Mouse (Mus musculus): ENCODE measurements around the gene Cfap97d2. TPM values are rescaled to one million over a fixed set of nuclear protein-coding genes. Genes with fewer than 3 reads are reported as not detected.
A peak's percentile ranks its signal among the peaks of the same experiment; 100 is the strongest.

The Cfap97d2 gene
- polyA plus RNA-seq, 1 experiment from 2014 or later: 0.12 TPM

DNA sequence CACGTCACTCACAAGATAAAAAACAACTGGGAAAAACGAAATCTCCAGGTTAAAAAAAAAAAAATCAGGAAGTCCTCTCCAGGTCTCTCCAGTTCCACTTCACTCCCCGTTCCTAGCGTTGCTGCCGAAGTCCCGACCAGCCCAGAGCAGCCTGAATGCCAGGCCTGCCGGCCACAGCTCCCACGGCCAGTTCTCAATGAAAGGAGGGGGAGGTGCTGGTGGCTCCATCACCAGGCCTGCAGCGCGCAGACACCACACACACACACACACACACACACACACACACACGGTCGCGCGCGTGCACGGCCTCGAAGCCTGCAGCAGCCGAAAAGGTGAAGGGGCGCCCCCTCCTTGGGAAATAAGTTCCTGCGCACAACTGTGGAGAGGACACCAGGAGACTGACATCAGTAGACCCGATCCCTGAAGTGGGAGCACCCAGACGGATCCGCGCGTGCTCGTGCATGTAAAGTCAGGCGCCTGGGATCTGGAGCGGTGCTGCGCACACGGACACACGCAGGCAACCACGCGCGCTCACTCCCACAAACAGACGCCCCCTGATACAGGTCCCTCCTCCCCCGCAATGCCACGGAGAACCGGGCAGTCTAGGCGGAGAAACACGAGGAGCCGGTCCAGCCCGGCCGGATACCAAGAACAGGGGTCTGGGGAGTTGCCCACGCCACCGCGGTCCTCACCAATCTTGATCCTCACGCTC lies 28.8 kb upstream of the Cfap97d2 start:
- H3K36me3 ChIP-seq (ENCODE audit: control insufficient read depth, insufficient read depth, low read length): no peaks in the 10 kb centered on the region
- H3K27ac ChIP-seq (ENCODE audit: low read length): peak overlapping the region; percentile 73; the same call in 1 of the 2 replicates
- peak overlapping the region; percentile 65 for H3K4me3 ChIP-seq (ENCODE audit: low read depth, low read length)
- H3K9me3 ChIP-seq (ENCODE audit: control insufficient read depth, low read depth, low read length): no peaks in the 10 kb centered on the region
- H3K9ac ChIP-seq (replicated peaks; ENCODE audit: low read depth, low read length): peak overlapping the region; percentile 31; the same call in 1 of the 2 replicates
- 0 out of 2 replicates have a peak, but pooled peaks cover 4% of the 10 kb centered on the region for H3K27me3 ChIP-seq (ENCODE audit: control insufficient read depth, insufficient read depth, low read length)
- peak overlapping the region; percentile 77 for H3K4me2 ChIP-seq (replicated peaks; ENCODE audit: low read depth, low read length)
- WGBS: under 1% methylated on average over 47 of the region's 47 CpGs
- ATAC-seq (ENCODE audit: insufficient number of reproducible peaks, insufficient read depth, low FRiP score, low read depth): peak; percentile 66
- H3K4me1 ChIP-seq (ENCODE audit: control insufficient read depth, insufficient read depth, low read length): peaks cover 18% of the 10 kb centered on the region

DNA sequence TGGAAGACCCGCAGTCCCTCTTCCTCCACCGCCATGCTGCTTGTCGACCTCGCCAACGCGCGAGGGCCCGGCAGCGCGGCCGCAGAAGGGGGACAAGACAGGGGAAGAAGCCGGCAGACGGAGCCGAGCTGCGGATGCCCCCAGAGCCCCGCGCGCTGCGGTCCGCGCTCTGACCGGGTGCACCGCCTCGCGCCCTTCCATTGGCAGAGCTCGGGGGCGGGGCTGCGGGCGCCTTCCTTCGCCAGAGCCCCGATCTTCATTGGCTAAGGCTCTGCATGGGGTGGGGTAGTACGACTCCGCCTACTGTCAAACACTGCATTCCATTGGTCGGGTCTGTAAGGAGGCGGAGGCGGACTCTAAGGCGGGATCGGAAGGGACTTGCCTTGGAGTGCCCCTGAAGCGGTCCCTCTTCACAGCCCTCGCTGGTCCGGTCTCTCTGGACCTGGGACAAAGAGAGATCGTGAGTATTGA lies 28.2 kb upstream of the Cfap97d2 start, which contains the start of gene Rasa3:
Gene Rasa3 (minus strand): TSS at position 191 of the 471 bp plus-strand sequence.
- peak within 1 kb of the TSS; percentile 31 for H3K9ac ChIP-seq (replicated peaks; ENCODE audit: low read depth, low read length)
- peak; percentile 99 for ATAC-seq (ENCODE audit: insufficient number of reproducible peaks, insufficient read depth, low FRiP score, low read depth)
- WGBS: under 1% methylated on average over 32 of the region's 42 CpGs
- H3K4me1 ChIP-seq (ENCODE audit: control insufficient read depth, insufficient read depth, low read length): peaks cover 18% of the 10 kb centered on the region
- H3K9me3 ChIP-seq (ENCODE audit: control insufficient read depth, low read depth, low read length): no peaks in the 10 kb centered on the region
- no peaks in the 10 kb centered on the region for H3K36me3 ChIP-seq (ENCODE audit: control insufficient read depth, insufficient read depth, low read length)
- H3K4me3 ChIP-seq (ENCODE audit: low read depth, low read length): peak within 1 kb of the TSS; percentile 65
- 0 out of 2 replicates have a peak, but pooled peaks cover 4% of the 10 kb centered on the region for H3K27me3 ChIP-seq (ENCODE audit: control insufficient read depth, insufficient read depth, low read length)
- peak within 1 kb of the TSS; percentile 73; the same call in 1 of the 2 replicates for H3K27ac ChIP-seq (ENCODE audit: low read length)
- peak within 1 kb of the TSS; percentile 77 for H3K4me2 ChIP-seq (replicated peaks; ENCODE audit: low read depth, low read length)

DNA sequence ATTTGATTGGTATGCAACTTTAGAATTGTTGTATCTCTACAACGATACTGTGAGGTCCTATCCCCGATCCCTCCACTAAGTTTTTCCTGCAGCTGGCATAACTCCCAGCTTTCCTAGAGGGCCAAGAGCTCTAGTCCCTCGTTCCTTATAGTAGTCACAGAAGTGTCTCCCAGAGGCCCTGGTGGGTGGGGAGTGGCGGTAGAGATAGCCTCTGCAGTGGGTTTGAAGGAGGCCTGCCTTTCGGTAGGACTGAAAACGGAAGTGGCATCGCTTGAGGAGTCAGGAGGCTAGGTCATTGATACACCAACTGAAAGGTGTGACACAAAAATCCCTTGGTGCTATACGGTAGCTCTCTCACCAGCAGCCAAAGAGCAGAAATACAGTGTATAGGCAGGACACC lies 27.5 kb upstream of the Cfap97d2 start:
- no peak for ATAC-seq (ENCODE audit: insufficient number of reproducible peaks, insufficient read depth, low FRiP score, low read depth)
- H3K27ac ChIP-seq (ENCODE audit: low read length): no peak overlapping the region
- H3K4me1 ChIP-seq (ENCODE audit: control insufficient read depth, insufficient read depth, low read length): peaks cover 18% of the 10 kb centered on the region
- 37% methylated on average over 8 of the region's 8 CpGs for WGBS
- H3K9me3 ChIP-seq (ENCODE audit: control insufficient read depth, low read depth, low read length): no peaks in the 10 kb centered on the region
- no peaks in the 10 kb centered on the region for H3K36me3 ChIP-seq (ENCODE audit: control insufficient read depth, insufficient read depth, low read length)
- no peak overlapping the region for H3K9ac ChIP-seq (replicated peaks; ENCODE audit: low read depth, low read length)
- 0 out of 2 replicates have a peak, but pooled peaks cover 4% of the 10 kb centered on the region for H3K27me3 ChIP-seq (ENCODE audit: control insufficient read depth, insufficient read depth, low read length)
- peak overlapping the region; percentile 51 for H3K4me2 ChIP-seq (replicated peaks; ENCODE audit: low read depth, low read length)
- peak overlapping the region; percentile 65 for H3K4me3 ChIP-seq (ENCODE audit: low read depth, low read length)

DNA sequence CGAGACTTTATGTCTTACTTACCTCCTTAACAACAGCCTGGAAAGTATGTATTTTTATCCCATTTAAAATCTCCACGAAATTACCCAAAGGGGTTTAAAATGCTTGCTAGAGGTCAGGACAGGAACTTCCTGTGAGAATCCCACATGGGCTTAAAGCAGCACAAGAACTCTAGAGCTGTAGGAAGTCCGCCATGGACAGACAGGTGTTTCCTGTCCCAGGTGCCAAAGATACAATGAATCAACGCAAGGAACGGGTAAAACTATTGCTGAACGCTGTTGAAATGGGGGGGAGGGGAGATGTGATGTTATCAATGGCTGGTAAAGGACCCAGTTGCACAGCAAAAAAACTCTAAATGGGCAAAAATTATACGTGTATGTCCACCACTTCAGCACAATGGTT lies 21.6 kb upstream of the Cfap97d2 start:
- H3K9me3 ChIP-seq (ENCODE audit: control insufficient read depth, low read depth, low read length): no peaks in the 10 kb centered on the region
- no peak overlapping the region for H3K4me2 ChIP-seq (replicated peaks; ENCODE audit: low read depth, low read length)
- WGBS: 34% methylated on average over 7 of the region's 7 CpGs
- no peak overlapping the region; the same call in 1 of the 2 replicates for H3K27ac ChIP-seq (ENCODE audit: low read length)
- H3K36me3 ChIP-seq (ENCODE audit: control insufficient read depth, insufficient read depth, low read length): no peaks in the 10 kb centered on the region
- no peak overlapping the region for H3K9ac ChIP-seq (replicated peaks; ENCODE audit: low read depth, low read length)
- peaks cover 13% of the 10 kb centered on the region for H3K4me1 ChIP-seq (ENCODE audit: control insufficient read depth, insufficient read depth, low read length)
- H3K4me3 ChIP-seq (ENCODE audit: low read depth, low read length): no peak overlapping the region
- ATAC-seq (ENCODE audit: insufficient number of reproducible peaks, insufficient read depth, low FRiP score, low read depth): no peak
- H3K27me3 ChIP-seq (ENCODE audit: control insufficient read depth, insufficient read depth, low read length): 0 out of 2 replicates have a peak, but pooled peaks cover under 1% of the 10 kb centered on the region

DNA sequence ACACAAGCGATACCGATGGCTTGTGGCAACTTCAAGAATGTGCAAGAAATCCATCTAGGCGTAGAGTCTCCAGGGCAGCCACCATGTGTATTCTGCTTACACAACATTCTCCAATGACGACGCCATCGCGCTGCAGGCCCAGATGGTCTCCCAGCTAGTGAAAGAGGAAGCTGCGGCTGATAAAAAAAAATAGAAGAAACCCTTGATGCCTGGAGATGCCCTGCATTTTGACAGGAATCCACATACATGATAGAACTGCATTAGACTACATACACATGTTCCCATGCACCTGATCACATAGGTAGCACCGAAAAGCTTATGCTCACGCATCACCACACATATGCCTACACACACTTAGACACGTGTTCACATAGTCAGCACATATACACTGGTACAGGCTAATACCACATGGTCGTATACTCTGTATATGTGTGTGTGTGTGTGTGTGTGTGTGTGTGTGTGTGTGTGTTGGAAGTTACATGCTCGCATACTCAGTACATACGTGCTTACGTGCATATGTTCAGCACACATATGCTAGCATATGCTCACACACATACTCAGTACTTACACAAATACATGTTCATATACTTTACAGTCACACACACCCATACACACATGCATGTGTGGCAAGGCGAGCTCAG lies 19.9 kb upstream of the Cfap97d2 start:
- ATAC-seq (ENCODE audit: insufficient number of reproducible peaks, insufficient read depth, low FRiP score, low read depth): no peak
- 89% methylated on average over 16 of the region's 16 CpGs for WGBS
- Histone ChIP-seq H3K9ac (replicated peaks; ENCODE audit: low read depth, low read length) (no peak overlapping the region), H3K27me3 (ENCODE audit: control insufficient read depth, insufficient read depth, low read length) (no peaks in the 10 kb centered on the region), H3K4me1 (ENCODE audit: control insufficient read depth, insufficient read depth, low read length) (peaks cover 13% of the 10 kb centered on the region), H3K4me2 (replicated peaks; ENCODE audit: low read depth, low read length) (no peak overlapping the region), H3K27ac (ENCODE audit: low read length) (no peak overlapping the region), H3K4me3 (ENCODE audit: low read depth, low read length) (no peak overlapping the region), H3K36me3 (ENCODE audit: control insufficient read depth, insufficient read depth, low read length) (no peaks in the 10 kb centered on the region), H3K9me3 (ENCODE audit: control insufficient read depth, low read depth, low read length) (no peaks in the 10 kb centered on the region)

DNA sequence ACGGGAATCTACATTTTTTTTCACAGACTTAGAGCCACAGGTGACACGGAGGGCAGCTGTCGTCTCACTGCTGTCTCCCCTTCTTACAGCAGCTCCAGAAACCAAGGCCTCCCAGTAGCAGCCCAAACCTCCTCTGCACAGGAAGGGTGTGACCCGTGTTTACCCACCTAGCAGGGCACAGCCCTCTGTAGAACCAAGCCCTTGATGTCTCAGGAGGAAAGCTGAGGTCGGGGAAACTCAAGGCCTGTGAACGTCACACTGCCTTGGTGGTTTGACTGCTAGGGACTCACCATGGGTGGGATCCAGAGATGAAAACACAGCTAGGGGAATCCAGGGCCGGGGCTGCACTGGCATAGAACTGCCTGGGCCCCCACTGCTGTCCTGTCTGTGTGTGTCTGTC lies 19.3 kb upstream of the Cfap97d2 start:
- H3K27ac ChIP-seq (ENCODE audit: low read length): no peak overlapping the region
- H3K9me3 ChIP-seq (ENCODE audit: control insufficient read depth, low read depth, low read length): no peaks in the 10 kb centered on the region
- ATAC-seq (ENCODE audit: insufficient number of reproducible peaks, insufficient read depth, low FRiP score, low read depth): peak; percentile 69
- WGBS: 57% methylated on average over 7 of the region's 7 CpGs
- no peaks in the 10 kb centered on the region for H3K36me3 ChIP-seq (ENCODE audit: control insufficient read depth, insufficient read depth, low read length)
- H3K4me1 ChIP-seq (ENCODE audit: control insufficient read depth, insufficient read depth, low read length): peaks cover 13% of the 10 kb centered on the region
- H3K4me2 ChIP-seq (replicated peaks; ENCODE audit: low read depth, low read length): no peak overlapping the region
- H3K27me3 ChIP-seq (ENCODE audit: control insufficient read depth, insufficient read depth, low read length): no peaks in the 10 kb centered on the region
- no peak overlapping the region for H3K4me3 ChIP-seq (ENCODE audit: low read depth, low read length)
- no peak overlapping the region for H3K9ac ChIP-seq (replicated peaks; ENCODE audit: low read depth, low read length)

DNA sequence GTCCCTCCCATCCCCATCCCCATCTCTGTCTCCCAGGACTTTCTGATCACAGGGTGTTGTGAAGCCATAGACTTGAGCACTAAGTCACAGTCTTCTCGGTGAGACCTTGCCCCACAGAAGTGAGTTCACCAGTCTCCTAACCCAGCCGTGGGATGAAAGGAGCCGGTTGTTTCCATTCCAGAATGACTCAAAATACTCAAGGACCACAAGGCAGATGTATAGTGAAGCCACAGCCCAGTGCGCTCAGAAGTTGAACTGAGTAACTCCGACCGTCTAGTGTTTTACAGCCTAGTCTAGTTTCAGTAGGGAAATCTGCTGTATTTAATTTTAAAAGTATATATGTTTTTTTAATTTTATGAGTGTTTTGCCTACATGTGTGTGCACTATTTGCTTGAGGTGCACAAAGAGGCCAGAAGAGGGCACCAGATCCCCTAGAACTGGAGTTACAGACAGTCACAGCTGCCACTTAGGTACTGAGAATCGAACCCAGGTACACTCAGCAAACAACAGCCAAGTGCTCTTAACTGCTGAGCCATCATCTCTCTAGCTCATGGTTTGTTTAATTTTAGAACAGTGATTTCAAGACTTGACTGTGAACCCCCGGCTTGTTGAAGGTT lies 18.5 kb upstream of the Cfap97d2 start:
- Histone ChIP-seq H3K27me3 (ENCODE audit: control insufficient read depth, insufficient read depth, low read length) (no peaks in the 10 kb centered on the region), H3K36me3 (ENCODE audit: control insufficient read depth, insufficient read depth, low read length) (no peaks in the 10 kb centered on the region), H3K4me2 (replicated peaks; ENCODE audit: low read depth, low read length) (no peak overlapping the region), H3K9me3 (ENCODE audit: control insufficient read depth, low read depth, low read length) (no peaks in the 10 kb centered on the region), H3K9ac (replicated peaks; ENCODE audit: low read depth, low read length) (no peak overlapping the region), H3K4me1 (ENCODE audit: control insufficient read depth, insufficient read depth, low read length) (peaks cover 13% of the 10 kb centered on the region), H3K27ac (ENCODE audit: low read length) (no peak overlapping the region), H3K4me3 (ENCODE audit: low read depth, low read length) (no peak overlapping the region)
- no peak for ATAC-seq (ENCODE audit: insufficient number of reproducible peaks, insufficient read depth, low FRiP score, low read depth)
- WGBS: 92% methylated on average over 8 of the region's 8 CpGs

DNA sequence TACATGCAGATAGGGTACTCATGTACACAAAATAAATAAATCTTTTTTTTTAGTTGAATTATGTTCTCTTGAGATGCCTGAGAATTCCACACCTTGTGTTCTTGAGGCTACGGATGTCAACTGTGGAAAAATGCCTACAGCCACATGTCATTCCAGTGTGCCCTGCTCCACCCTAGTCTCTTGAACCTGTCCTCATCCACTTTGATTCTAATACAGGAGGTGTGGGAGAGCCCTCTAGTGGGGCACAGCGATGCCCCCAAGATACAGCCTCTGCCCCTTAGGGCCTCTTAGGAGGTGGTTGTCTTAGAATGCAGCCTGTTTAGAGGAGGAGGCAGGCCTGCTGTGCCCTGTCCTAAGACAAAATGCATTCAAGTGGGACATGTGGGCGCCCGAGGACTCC lies 17.7 kb upstream of the Cfap97d2 start:
- Histone ChIP-seq H3K27ac (ENCODE audit: low read length) (peak overlapping the region; percentile 39; the same call in 1 of the 2 replicates), H3K4me1 (ENCODE audit: control insufficient read depth, insufficient read depth, low read length) (peaks cover 13% of the 10 kb centered on the region), H3K9ac (replicated peaks; ENCODE audit: low read depth, low read length) (no peak overlapping the region), H3K36me3 (ENCODE audit: control insufficient read depth, insufficient read depth, low read length) (no peaks in the 10 kb centered on the region), H3K4me2 (replicated peaks; ENCODE audit: low read depth, low read length) (no peak overlapping the region), H3K9me3 (ENCODE audit: control insufficient read depth, low read depth, low read length) (no peaks in the 10 kb centered on the region), H3K4me3 (ENCODE audit: low read depth, low read length) (no peak overlapping the region), H3K27me3 (ENCODE audit: control insufficient read depth, insufficient read depth, low read length) (no peaks in the 10 kb centered on the region)
- WGBS: 84% methylated on average over 4 of the region's 4 CpGs
- ATAC-seq (ENCODE audit: insufficient number of reproducible peaks, insufficient read depth, low FRiP score, low read depth): no peak

Measured in stomach, embryonic 14.5 days (tissue).